Mouse (Mus musculus): ENCODE results near the gene Nwd1.

- TF ChIP-seq CTCF (IDR thresholded peaks at IDR 0.05; ENCODE audit: low read depth, low read length), result no peak
- no peak for TF ChIP-seq POLR2A (IDR thresholded peaks at IDR 0.05; ENCODE audit: borderline replicate concordance, low read depth, low read length)
These were observed 110.4 kb downstream of the Nwd1 start for GRCm38 (mm10) chr8:72756771-72757390.

All from bone marrow macrophage, adult 2 months (primary cell).